Mouse (Mus musculus) hindbrain, embryonic 15.5 days (tissue): ENCODE data around the gene Polr3a. TPM values are rescaled to one million over a fixed set of nuclear protein-coding genes. Genes with fewer than 3 reads are reported as not detected.

ENCODE experiments used
- ATAC-seq: fragments of 200-750 bp; cut with Nextera tagmentation; 2 replicates; pipeline ENCODE4 v1.8.0; 2017; ENCODE audit warnings: low read depth, moderate number of reproducible peaks, moderate TSS enrichment; ENCODE audit not compliant: low FRiP score
- H3K27ac ChIP-seq: fragments of 300-500 bp; sonication (generic); replicated peaks from 2 replicates; pipeline ENCODE4 v1.5.1; 2015; ENCODE audit warnings: mild to moderate bottlenecking, inconsistent platforms
- H3K27me3 ChIP-seq: fragments of 300-500 bp; sonication (generic); 2 replicates; pipeline ENCODE4 v1.6.1; 2015; ENCODE audit warnings: control low read depth, inconsistent platforms
- H3K36me3 ChIP-seq: fragments of 300-500 bp; sonication (generic); 2 replicates; pipeline ENCODE4 v1.6.1; 2015; ENCODE audit warnings: control low read depth, inconsistent platforms
- H3K4me1 ChIP-seq: fragments of 300-500 bp; sonication (generic); replicated peaks from 2 replicates; pipeline ENCODE4 v1.6.1; 2015; ENCODE audit warnings: control low read depth, inconsistent platforms
- H3K4me2 ChIP-seq: fragments of 300-500 bp; sonication (generic); 2 replicates; pipeline ENCODE4 v1.6.1; 2015; ENCODE audit warnings: moderate library complexity, mild to moderate bottlenecking, inconsistent platforms
- H3K4me3 ChIP-seq: fragments of 300-500 bp; sonication (generic); 2 replicates; pipeline ENCODE4 v1.5.1; 2015; ENCODE audit warnings: mild to moderate bottlenecking, inconsistent platforms
- H3K9ac ChIP-seq: fragments of 300-500 bp; sonication (generic); 2 replicates; pipeline ENCODE4 v1.6.1; 2015; ENCODE audit warnings: inconsistent platforms
- H3K9me3 ChIP-seq: fragments of 300-500 bp; sonication (generic); 2 replicates; pipeline ENCODE4 v1.6.1; 2016; ENCODE audit warnings: control low read depth, inconsistent platforms
- WGBS: fragments of 180-500 bp; shearing (Covaris S2); methylation state at CpG from one replicate; pipeline ENCODE4 v1.1.7; 2015; 5-methylcytosine and 5-hydroxymethylcytosine counted together
- polyA plus RNA-seq: library from polyadenylated mRNA; unstranded; fragments of >200 nt; fragmentation: Nextera tagmentation; extraction: Ambion mirVana; gene quantifications from 2 replicates; pipeline ENCODE4 v1.2.1, GENCODE M21; 2015

The Polr3a gene
- polyA plus RNA-seq: 18.0 and 20.1 TPM in 2 replicates

DNA sequence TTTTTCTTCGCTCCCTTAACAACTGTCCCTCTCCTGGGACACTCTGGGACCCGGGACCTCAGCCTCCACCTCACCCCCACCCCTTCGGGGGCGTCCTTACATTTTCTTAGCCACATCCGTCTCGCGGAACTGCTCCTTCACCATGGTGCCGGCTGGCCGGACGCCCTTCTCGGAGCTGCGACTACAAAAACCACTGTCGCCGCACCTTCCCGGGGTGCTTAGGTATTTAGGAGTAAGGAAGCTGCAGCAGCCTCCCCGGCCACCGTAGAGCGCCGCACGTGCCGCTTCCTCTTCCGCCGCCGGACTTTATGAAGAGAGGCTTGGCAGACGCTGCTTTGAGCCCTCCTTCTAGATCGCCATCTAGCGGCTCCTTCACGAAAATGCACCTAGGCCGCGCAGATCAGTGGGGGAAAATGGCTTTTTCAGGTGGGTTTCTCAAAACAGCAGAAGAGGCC, at the start of gene Polr3a, which contains the start of gene Rps24:
TSS of gene Polr3a (minus strand) at position 286 of the 455 bp plus-strand sequence.
TSS of gene Rps24 (plus strand) at position 353 of the 455 bp plus-strand sequence.
- Histone ChIP-seq H3K9me3 (no peaks in the 10 kb centered on the region), H3K4me3 (peak within 1 kb of the TSS; percentile 96), H3K4me1 (peaks cover 24% of the 10 kb centered on the region), H3K27ac (peak within 1 kb of the TSS; percentile 64), H3K27me3 (no peaks in the 10 kb centered on the region), H3K4me2 (peak within 1 kb of the TSS; percentile 80), H3K9ac (peak within 1 kb of the TSS; percentile 79), H3K36me3 (peaks cover 26% of the 10 kb centered on the region)
- peak; percentile 58 for ATAC-seq
- under 1% methylated on average over 30 of the region's 30 CpGs for WGBS

DNA sequence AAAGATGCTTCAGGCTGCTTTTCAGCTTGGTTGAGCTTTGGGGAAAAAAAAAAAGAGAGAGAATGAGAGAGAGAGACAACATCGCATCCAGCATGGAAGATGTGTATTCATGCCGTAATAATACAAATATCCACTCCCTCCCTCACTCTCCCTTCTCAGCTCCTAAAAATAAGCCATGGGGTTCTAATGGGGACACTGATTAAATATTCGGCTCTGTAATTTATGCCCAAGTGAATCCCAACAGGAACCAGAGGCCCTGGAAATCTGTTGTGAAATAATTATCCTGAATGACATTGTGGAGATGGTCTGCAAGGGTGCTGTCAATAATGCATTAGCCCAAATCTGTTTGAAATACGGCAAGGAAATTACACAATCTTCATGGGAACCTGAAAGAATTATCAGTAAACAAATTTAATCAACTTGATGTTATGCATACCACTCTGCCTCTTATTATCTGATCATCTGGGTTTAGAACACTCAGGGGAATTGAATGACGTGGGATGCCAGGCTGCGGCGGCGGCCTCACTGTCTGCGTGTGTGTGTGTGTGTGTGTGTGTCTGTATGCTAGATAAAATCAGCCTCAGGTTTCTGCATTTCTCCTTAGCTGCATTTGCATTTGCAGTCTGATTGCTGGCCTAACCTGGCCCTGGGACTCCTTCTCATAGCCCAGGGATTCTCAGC, 48.1 kb upstream of the Polr3a start:
- no peaks in the 10 kb centered on the region for H3K9me3 ChIP-seq
- WGBS: 30% methylated on average over 9 of the region's 9 CpGs
- peaks cover 38% of the 10 kb centered on the region for H3K4me1 ChIP-seq
- H3K4me2 ChIP-seq: no peak overlapping the region
- H3K9ac ChIP-seq: no peak overlapping the region
- no peak overlapping the region for H3K4me3 ChIP-seq
- no peaks in the 10 kb centered on the region for H3K36me3 ChIP-seq
- ATAC-seq: peak; percentile 65; the same call in 1 of the 2 replicates
- no peaks in the 10 kb centered on the region for H3K27me3 ChIP-seq
- H3K27ac ChIP-seq: peak overlapping the region; percentile 78

DNA sequence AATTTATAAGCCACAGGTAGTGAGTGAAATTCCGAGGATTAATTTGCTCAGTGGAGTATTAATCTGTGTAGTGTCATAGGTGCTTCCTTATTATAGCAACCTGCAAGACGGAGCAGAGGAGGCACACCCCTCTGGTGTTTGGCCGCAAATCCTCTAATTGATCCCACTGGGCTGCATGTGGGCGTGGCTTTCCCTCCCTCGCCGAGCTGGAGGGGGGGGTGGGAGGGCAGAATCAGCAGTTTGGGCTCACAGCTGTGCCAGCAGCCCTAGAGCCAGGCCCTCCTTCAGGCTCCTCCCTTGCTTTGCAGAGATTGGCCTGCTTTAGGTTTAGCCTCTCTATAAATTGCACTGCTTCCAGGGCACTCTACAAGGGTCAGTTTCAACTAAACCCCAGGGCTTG, 43.4 kb upstream of the Polr3a start:
- peaks cover 52% of the 10 kb centered on the region for H3K4me1 ChIP-seq

DNA sequence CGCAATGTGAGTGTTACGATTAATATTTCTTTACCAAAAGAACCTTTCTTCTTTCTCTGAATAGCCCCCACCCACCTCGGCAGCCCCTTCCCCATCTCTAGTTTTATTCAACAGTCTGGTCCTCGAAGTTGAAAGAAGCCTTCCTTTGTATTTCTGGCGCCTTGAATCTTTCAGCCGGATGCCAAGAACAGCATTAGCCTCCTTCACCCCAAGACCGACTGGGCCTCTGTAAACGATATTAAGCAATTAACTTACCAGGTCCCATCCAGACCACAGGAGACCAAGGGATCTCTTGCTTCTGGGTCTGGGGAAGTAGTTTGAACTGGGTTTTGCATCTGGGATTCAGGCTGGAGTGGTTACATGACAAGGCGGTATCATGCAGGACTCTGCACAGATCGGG, 39.6 kb upstream of the Polr3a start:
- Histone ChIP-seq H3K9me3 (no peaks in the 10 kb centered on the region), H3K36me3 (no peaks in the 10 kb centered on the region), H3K27ac (peak overlapping the region; percentile 66), H3K4me1 (peaks cover 30% of the 10 kb centered on the region), H3K27me3 (no peaks in the 10 kb centered on the region), H3K9ac (no peak overlapping the region), H3K4me2 (no peak overlapping the region), H3K4me3 (no peak overlapping the region)
- ATAC-seq: no peak
- 55% methylated on average over 10 of the region's 10 CpGs for WGBS

More for the DNA sequence above, 43.4 kb upstream of the Polr3a start:
- H3K36me3 ChIP-seq: no peaks in the 10 kb centered on the region
- no peaks in the 10 kb centered on the region for H3K9me3 ChIP-seq
- H3K27ac ChIP-seq: no peak overlapping the region
- H3K27me3 ChIP-seq: no peaks in the 10 kb centered on the region
- H3K4me3 ChIP-seq: no peak overlapping the region
- ATAC-seq: peak; percentile 65
- H3K9ac ChIP-seq: no peak overlapping the region
- H3K4me2 ChIP-seq: no peak overlapping the region
- WGBS: 4% methylated on average over 6 of the region's 6 CpGs

DNA sequence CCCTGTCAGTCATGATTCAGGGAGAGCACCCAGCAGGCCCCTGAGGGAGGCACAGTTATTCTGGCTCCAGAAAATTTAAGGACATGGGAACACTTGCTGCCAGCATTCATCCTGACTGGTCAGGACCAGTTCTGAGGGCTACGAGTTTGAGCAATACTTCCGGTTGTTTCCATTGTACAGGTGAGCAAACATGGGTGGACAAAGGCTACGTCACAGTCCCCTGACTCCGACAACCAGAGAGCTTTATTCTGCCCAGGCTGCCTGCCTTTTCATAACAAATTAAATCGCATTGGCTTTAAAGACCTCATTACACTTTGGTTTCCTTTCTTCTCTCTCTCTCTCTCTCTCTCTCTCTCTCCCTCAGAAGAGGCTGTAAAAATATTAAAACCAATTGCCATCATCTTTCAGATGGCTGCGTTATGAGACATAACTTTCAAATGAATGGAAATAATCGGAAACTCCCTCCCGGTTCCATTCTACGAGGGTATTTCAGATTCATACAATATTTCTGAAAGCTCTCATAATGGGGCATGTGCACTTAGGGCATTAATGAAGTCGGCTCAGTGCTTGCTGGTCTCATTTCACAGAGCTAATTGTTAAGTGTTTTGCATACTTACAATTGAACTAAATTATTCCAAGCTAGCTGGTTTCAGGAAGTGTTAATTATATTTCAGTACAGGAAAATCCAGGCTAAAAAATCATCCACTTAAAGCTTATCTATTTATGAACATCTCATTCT, 39.0 kb upstream of the Polr3a start:
- Histone ChIP-seq H3K36me3 (no peaks in the 10 kb centered on the region), H3K4me1 (peaks cover 30% of the 10 kb centered on the region), H3K9me3 (no peaks in the 10 kb centered on the region), H3K4me2 (no peak overlapping the region), H3K9ac (no peak overlapping the region), H3K4me3 (no peak overlapping the region), H3K27me3 (no peaks in the 10 kb centered on the region), H3K27ac (peak overlapping the region; percentile 66)
- 43% methylated on average over 10 of the region's 10 CpGs for WGBS
- ATAC-seq: no peak

DNA sequence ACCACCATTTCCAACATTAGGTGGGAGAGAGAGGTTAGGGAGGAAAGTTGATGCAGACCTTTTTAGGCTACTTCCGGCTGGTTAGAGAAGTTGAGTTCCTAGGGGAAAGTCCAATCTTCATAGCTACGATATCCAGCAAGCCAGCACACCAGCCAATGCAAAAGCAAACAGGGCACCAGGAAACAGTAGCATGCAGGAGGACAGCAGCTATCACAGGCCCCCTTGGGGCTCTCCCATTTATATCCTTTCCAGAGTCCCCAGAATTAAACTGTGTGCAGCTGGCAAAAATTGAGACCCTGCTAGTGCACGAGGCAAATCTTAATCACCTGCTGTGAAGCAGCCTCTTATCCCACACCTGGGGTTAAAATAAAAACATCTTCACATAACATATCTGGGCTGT, 38.3 kb upstream of the Polr3a start:
- H3K9me3 ChIP-seq: no peaks in the 10 kb centered on the region
- H3K4me3 ChIP-seq: no peak overlapping the region
- 61% methylated on average over 3 of the region's 3 CpGs for WGBS
- H3K36me3 ChIP-seq: no peaks in the 10 kb centered on the region
- H3K4me2 ChIP-seq: no peak overlapping the region
- H3K27ac ChIP-seq: peak overlapping the region; percentile 66; the same call in 1 of the 2 replicates
- ATAC-seq: no peak
- H3K4me1 ChIP-seq: peaks cover 23% of the 10 kb centered on the region
- H3K9ac ChIP-seq: no peak overlapping the region
- H3K27me3 ChIP-seq: no peaks in the 10 kb centered on the region

DNA sequence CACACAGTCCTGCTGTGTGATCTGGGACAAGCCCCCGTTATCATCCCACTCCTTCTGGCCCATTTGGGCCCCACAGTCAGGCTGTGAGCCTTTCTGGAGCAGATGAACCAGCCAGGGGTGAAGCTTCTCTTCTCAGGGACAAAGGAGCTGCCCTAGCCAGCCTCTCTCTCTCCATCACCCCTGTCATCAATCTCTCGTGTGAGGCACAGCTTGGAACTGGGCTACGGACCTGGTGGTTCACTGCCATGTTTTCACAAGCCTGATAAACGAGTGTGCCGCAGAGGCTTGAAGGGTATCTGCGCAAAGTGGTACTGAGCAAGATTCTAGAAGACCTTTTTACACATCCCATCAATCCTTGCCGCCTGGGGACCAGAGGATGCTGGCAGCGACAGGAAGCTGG, 34.7 kb upstream of the Polr3a start:
- Histone ChIP-seq H3K4me1 (peaks cover 13% of the 10 kb centered on the region), H3K36me3 (no peaks in the 10 kb centered on the region), H3K9ac (no peak overlapping the region), H3K27ac (no peak overlapping the region), H3K9me3 (no peaks in the 10 kb centered on the region), H3K4me2 (no peak overlapping the region), H3K4me3 (no peak overlapping the region), H3K27me3 (no peaks in the 10 kb centered on the region)
- WGBS: 58% methylated on average over 8 of the region's 8 CpGs
- 0 out of 2 replicates have a peak, but pooled peaks have one; percentile 42 for ATAC-seq

DNA sequence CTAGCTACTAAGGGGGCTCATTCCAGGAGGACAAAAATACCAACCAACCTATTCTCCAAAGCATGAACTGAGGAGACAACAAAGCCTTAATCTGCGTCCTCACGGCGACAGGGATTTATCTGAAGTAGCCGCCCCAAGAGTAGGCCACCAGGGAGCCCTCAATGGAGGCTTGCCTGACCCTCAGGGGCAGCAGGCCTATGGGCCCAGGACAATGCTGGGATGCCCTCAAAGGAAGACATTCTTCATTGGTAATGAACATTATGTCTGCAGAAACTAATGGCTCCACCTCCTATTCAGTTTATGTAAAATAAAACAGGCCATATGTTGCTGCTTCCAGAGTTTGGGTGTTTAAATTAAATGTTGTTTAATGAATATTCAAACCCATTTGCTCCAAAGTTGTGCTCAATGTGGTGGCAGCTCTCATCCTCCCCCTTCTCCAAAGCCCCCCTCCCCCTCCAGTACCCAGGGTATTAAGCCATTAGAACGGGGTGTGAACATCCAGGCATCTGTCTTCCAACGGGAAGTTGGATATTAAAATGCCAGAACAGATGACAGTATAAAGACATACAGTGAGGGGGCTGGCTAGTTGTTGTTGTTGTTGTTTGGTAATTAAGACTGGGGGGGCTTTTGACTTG, 25.8 kb upstream of the Polr3a start:
- Histone ChIP-seq H3K27me3 (no peaks in the 10 kb centered on the region), H3K9ac (no peak overlapping the region), H3K4me1 (peaks cover 15% of the 10 kb centered on the region), H3K4me3 (no peak overlapping the region), H3K9me3 (0 out of 2 replicates have a peak, but pooled peaks cover 4% of the 10 kb centered on the region), H3K27ac (no peak overlapping the region), H3K4me2 (no peak overlapping the region), H3K36me3 (no peaks in the 10 kb centered on the region)
- ATAC-seq: no peak
- 38% methylated on average over 6 of the region's 6 CpGs for WGBS

DNA sequence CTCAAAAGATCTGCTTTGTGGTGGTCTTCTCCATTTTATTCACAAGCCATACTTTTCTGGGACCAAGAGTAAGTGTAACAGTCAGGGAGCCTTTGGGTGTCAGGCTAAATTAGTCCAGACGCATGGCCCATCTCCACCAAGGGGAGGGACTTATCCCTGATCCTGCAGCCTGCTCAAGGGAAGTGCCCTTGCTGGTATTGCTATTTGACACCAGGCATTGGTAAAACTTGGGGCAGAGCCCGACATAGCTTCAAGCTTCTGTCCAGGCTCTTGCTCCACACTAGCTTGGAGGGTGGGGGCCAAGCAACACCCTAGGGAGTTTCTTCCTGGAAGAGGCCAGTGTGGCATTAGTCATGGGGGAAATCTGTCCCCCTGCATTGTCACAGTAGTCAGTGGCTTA, 23.8 kb upstream of the Polr3a start:
- WGBS: 97% methylated on average over 2 of the region's 2 CpGs
- no peak overlapping the region for H3K9ac ChIP-seq

DNA sequence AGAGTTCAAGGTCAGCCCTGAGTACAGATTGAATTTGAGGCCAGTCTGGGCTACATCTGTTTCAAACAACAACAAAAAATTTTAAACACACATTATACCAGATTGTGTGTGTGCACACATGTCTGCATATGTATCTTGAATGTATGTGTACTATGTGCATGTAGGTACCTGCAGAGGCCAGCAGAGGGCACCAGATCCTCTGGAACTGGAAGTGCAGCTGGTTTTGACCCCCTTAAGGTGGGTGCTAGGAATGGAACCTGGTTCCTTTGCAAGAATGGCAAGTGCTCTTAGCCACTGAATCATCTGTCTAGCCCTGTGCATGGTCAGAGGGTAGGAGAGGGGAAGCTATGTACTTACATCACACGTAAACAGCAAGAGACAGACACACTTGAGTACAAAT, 23.4 kb upstream of the Polr3a start:
- no peak for ATAC-seq
- H3K27ac ChIP-seq: no peak overlapping the region
- no peaks in the 10 kb centered on the region for H3K36me3 ChIP-seq
- WGBS: 97% methylated on average over 1 of the region's 1 CpGs
- 0 out of 2 replicates have a peak, but pooled peaks cover 4% of the 10 kb centered on the region for H3K9me3 ChIP-seq
- peaks cover 22% of the 10 kb centered on the region for H3K4me1 ChIP-seq
- no peaks in the 10 kb centered on the region for H3K27me3 ChIP-seq
- no peak overlapping the region for H3K4me3 ChIP-seq
- H3K9ac ChIP-seq: no peak overlapping the region
- no peak overlapping the region for H3K4me2 ChIP-seq

More for the DNA sequence above, 23.8 kb upstream of the Polr3a start:
- Histone ChIP-seq H3K27ac (no peak overlapping the region), H3K4me1 (peaks cover 22% of the 10 kb centered on the region), H3K27me3 (no peaks in the 10 kb centered on the region), H3K36me3 (no peaks in the 10 kb centered on the region), H3K4me2 (no peak overlapping the region), H3K9me3 (0 out of 2 replicates have a peak, but pooled peaks cover 4% of the 10 kb centered on the region), H3K4me3 (no peak overlapping the region)
- no peak for ATAC-seq

DNA sequence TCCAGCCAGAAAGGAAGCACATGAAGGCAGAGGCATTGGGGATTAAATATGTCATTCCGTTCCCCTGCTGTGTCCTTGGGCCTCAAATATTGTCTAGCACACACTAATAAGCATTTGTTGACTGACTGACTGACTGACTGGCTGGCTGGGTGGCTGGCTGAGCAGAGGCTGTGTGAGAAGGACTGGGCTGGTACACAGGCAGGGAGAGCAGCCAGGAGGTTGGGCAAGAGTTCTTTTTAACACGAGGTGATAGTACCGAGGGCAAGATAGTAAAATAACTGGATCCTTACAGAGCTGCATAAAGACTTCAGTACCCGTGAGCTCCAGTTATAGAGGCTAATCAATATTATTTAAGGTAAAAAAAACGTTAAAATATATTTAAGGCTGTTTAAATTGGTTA, 22.7 kb upstream of the Polr3a start:
- H3K36me3 ChIP-seq: no peaks in the 10 kb centered on the region
- no peaks in the 10 kb centered on the region for H3K27me3 ChIP-seq
- 65% methylated on average over 5 of the region's 5 CpGs for WGBS
- H3K4me3 ChIP-seq: no peak overlapping the region
- ATAC-seq: no peak
- no peak overlapping the region for H3K9ac ChIP-seq
- peaks cover 22% of the 10 kb centered on the region for H3K4me1 ChIP-seq
- 0 out of 2 replicates have a peak, but pooled peaks cover 4% of the 10 kb centered on the region for H3K9me3 ChIP-seq
- no peak overlapping the region for H3K27ac ChIP-seq
- no peak overlapping the region for H3K4me2 ChIP-seq
